Mouse (Mus musculus) bone marrow, adult 2 months (tissue): ENCODE data around the gene Wfdc18.

Source experiments
- CTCF ChIP-seq: fragments of 200-500 bp; IDR thresholded peaks from 2 replicates; pipeline ENCODE4 v1.5.1; 2011; ENCODE audit warnings: low read length, control low read depth; ENCODE audit not compliant: control insufficient read depth, insufficient read depth
- POLR2A ChIP-seq: fragments of 200-500 bp; IDR thresholded peaks from 2 replicates; pipeline ENCODE4 v1.6.1; 2011; ENCODE audit warnings: low read depth, mild to moderate bottlenecking, control low read depth, low read length, borderline replicate concordance; ENCODE audit not compliant: control insufficient read depth

DNA sequence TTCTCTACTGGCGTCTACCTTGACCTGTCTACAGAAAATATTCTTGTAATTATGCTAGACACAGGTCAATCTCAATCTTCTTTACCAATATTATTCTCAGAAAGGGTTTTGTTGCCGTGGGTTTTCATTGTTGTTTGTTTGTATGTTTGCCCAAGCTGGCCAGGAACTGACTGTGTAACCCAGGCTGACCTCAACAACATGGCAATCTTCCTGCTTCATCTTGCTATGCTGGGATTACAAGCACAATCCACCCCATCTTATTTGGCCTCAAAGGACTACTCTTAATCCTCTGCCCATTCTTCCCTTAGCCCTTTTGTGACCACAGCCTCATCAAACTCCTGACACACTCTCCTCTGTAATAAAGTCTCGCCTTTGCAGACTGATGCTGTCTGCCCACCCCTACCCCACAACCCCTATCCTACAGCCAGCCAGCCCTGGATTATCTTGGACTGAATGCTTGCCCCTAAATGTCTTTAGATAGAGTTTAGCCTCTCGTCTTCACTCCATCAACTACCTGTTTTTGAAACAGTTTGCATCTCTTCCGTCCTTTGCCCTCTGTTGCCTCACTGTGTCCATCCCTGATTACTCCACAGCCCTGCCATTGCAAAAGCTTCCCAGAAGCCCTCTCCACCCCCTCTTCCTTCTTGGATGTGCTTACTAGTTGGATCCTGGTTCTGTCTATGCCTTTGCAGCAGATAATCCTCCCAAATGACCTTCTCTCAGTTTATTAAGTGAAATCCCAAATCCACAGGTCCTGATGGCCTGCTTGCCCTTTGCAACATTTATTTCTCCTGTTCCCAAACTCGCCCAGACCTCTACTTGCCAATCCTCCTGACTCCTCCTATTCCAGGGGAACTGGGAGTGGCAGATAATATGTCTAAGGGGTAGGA is 38.8 kb downstream of the Wfdc18 start:
- TF ChIP-seq CTCF: no peak
- no peak for TF ChIP-seq POLR2A
